Mouse (Mus musculus): ENCODE data around the gene Sptlc2.

Sptlc2 gene

GRCm38 (mm10) chr12:87405721-87406120 lies 17.6 kb upstream of the Sptlc2 start:
- TF ChIP-seq GATA4 (IDR thresholded peaks at IDR 0.05; ENCODE audit: insufficient replicate concordance, low read length) = no peak

DNA sequence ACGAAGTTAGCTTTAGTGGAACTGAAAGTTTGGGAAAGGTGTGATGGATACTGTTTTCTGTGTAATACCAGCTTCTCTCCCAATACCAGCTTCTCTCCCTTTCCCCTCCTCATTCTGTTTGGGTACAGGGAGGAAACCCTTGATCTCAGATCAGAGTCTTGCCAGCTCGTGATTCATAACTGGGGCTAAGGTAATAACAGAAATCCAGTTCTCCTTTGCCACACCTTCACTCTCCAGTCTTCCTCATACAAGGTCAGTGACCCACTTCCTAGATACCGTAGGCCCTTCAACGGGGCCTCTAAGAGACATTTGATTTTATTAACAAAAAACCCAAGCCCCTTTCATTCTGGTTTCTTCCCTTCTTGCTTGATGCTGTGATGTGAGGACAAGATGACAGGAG lies 17.0 kb upstream of the Sptlc2 start:
- no peak for TF ChIP-seq GATA4 (IDR thresholded peaks at IDR 0.05; ENCODE audit: insufficient replicate concordance, low read length)

- no peak for TF ChIP-seq GATA4 (IDR thresholded peaks at IDR 0.05; ENCODE audit: insufficient replicate concordance, low read length)
Observed at GRCm38 (mm10) chr12:87401883-87402282, 13.7 kb upstream of the Sptlc2 start.

DNA sequence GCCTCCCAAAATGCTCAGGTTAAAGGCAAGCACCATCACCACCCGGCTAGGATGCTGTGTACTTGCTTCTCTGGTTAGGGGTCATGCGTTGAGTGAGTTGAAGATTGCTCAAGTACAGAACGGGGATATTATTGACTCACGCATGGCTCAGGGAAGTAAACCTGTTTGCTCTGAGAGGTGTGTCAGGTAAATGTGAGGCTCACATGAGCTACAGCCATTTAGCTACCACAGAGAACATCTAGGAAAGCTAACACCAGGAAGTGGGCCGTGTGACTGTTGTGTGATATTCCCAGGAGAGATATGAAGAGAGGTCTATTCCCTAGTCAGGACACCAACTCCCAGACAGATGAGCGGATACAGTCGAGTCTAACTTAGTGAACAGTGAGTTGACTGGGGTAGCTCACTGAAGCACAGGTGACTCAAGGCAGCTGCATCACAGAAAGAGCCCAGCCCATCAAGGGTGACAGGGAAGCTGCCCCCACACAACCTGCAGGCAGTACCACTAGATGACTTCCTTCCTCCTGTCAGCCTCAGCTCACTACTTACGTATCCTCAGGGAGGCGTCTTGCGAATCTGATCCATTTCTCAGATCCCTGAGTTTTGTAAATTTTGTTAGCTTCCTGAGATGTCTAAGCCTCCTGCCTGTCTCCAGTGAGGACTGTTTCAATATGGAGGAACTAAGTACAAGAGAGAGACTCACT lies 11.1 kb upstream of the Sptlc2 start:
- TF ChIP-seq GATA4 (IDR thresholded peaks at IDR 0.05; ENCODE audit: insufficient replicate concordance, low read length) = no peak

DNA sequence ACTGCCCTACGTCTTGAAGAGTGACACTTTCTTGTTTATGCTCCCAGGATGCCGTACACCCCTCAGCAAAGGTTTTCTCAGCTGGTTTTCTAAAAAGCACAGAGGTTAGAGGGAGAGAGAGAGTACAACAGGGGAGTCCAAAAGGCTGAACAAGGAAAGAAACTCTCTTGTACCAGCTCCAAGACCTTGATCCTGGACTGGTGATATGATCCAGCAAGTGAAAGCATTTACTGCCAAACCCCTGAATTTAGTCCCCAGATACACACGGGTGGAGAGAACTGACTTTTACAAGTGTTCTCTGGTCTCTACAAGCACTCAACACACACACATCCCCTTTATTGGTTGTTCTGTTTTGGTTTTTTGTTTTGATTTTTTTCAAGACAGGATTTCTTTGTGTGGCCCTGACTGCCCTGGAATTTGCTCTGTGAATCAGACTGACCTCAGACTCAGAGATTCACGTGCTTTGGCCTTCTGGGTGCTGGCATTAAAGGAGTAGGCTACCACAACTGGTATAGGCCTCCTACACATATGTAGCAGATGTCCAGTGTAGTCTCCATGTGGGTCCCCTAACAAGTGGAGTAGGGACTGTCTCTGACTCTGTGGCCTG lies 9.8 kb upstream of the Sptlc2 start:
- TF ChIP-seq GATA4 (IDR thresholded peaks at IDR 0.05; ENCODE audit: insufficient replicate concordance, low read length) = no peak

DNA sequence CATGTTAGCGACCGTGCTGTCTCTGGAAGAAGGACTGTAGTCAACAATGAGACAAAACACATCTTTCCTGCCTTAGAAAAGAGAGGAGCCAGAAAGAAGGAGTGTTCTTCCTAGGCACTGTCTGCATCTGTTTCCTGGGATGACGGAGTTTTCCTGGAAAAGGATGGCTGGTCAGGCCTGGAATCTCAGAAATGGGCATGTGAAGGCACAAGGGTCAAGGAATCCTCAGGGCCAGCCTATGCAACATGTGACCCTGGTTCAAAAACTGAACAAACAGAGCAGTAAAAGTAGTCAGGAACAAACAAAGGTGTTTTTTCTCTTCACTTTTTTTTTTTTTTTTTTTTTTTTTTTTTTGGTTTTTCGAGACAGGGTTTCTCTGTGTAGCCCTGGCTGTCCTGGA lies 9.0 kb upstream of the Sptlc2 start:
- no peak for TF ChIP-seq GATA4 (IDR thresholded peaks at IDR 0.05; ENCODE audit: insufficient replicate concordance, low read length)

DNA sequence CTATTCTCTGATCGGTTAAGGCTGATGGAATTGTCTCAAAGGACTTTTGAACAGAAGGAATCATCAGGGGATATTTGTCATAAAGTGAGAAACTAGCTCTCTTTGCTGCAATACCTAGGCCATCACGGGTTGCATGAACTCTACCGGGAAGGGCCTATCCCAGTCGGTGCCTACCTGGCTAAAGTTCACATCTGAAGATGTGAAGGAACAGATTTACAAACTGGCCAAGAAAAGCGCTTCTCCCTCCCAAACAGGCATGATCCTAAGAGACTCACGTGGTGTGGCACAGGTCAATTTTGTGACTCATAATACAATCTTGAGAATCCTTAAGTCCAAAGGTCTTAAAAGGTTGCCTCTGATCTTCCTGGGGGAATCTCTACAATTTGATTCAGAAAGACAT lies 6.2 kb upstream of the Sptlc2 start:
- no peak for TF ChIP-seq GATA4 (IDR thresholded peaks at IDR 0.05; ENCODE audit: insufficient replicate concordance, low read length)

DNA sequence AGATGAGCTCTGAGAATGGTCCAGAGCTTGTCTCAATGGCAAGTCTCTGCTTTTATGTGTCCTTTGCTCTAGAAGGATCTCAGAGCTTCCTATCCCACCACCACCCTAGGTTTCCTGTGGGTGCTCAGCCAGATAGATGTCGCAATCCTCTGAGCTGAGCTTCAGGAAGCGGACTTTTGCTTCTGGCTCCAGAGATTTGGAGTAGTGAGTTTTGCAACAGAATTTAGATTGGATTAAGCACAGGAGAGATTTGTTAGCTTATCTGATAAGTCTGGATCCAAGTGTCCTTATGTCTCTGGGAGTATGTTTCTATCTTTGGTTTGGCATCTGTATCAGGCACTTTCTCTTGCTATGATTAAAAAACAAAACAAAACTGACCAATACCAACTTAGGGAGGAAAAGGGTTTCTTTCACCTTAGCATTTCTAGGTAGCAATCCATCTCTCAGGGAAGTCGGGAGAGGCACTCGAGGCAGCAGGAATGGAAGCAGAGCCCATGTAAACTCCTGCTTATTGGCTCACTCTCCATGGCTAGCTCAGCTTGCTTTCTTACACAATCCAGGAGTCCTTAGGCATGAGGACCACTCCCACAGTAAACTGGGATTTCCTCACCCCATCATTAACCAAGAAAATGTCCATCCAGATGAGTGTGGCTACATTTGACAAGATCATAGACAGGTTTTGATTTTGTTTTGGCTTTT lies 5.4 kb upstream of the Sptlc2 start:
- TF ChIP-seq GATA4 (IDR thresholded peaks at IDR 0.05; ENCODE audit: insufficient replicate concordance, low read length) = peak; percentile 94

- TF ChIP-seq GATA4 (IDR thresholded peaks at IDR 0.05; ENCODE audit: insufficient replicate concordance, low read length) = no peak
Observed at GRCm38 (mm10) chr12:87391355-87391754, 3.2 kb upstream of the Sptlc2 start.

GRCm38 (mm10) chr12:87389231-87389630 lies 1.1 kb upstream of the Sptlc2 start:
- no peak for TF ChIP-seq GATA4 (IDR thresholded peaks at IDR 0.05; ENCODE audit: insufficient replicate concordance, low read length)

- TF ChIP-seq GATA4 (IDR thresholded peaks at IDR 0.05; ENCODE audit: insufficient replicate concordance, low read length) = no peak
Observed at GRCm38 (mm10) chr12:87387171-87388121, 709 bp downstream of the Sptlc2 start.

- no peak for TF ChIP-seq GATA4 (IDR thresholded peaks at IDR 0.05; ENCODE audit: insufficient replicate concordance, low read length)
Observed at GRCm38 (mm10) chr12:87385051-87385450, 3.1 kb downstream of the Sptlc2 start.

GRCm38 (mm10) chr12:87381380-87381682 lies 6.8 kb downstream of the Sptlc2 start:
- peak; percentile 37; the same call in 1 of the 2 replicates for TF ChIP-seq GATA4 (IDR thresholded peaks at IDR 0.05; ENCODE audit: insufficient replicate concordance, low read length)

GRCm38 (mm10) chr12:87380586-87381379 lies 7.4 kb downstream of the Sptlc2 start:
- no peak for TF ChIP-seq GATA4 (IDR thresholded peaks at IDR 0.05; ENCODE audit: insufficient replicate concordance, low read length)

- TF ChIP-seq GATA4 (IDR thresholded peaks at IDR 0.05; ENCODE audit: insufficient replicate concordance, low read length) = no peak
Observed at GRCm38 (mm10) chr12:87379496-87379895, 8.7 kb downstream of the Sptlc2 start.

Data from liver, adult (tissue).